In the genomic region with DNA sequence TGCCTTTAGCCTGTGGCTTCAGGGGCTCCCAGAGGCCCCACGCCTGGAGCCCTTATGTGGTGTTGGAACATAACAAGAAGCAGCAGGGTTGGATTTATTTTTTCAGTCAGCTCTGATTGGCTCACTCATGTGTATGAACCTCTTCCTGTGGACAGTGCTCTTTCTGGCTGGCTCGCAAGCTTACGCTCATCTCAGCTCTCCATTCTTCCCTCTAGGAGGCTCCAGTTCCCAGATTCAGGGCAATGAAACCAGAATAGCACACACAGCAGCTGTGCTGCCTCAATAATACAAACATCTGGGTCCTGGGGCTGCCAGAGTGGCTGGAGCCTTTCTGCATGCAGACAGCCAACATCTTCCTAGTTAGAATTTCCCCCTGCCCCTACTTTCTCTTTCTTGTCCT, we compare ENCODE assay signal across 10 mouse cellular contexts. TPM values are rescaled to one million over a fixed set of nuclear protein-coding genes. Genes with fewer than 3 reads are reported as not detected.
DNase-seq lines count a peak whose midpoint lies in the region; ATAC-seq lines count a peak whose summit lies in the region.
"Had no signal": no experiment of that assay in that cellular context is flagged by ENCODE, and none has a peak within 500 bp of the region (broad histone marks: within the 10 kb centered on the region; RNA-seq: fewer than 3 reads in every experiment).

No protein-coding gene starts in this region.

- 18% methylated on average over 3 of the region's 3 CpGs for WGBS in heart, embryonic 15.5 days

- peak; percentile 57 for ATAC-seq in heart, embryonic 15.5 days (replicated peaks; ENCODE audit: insufficient number of reproducible peaks, insufficient read depth, low FRiP score, low read depth)

- peaks cover 60% of the 10 kb centered on the region for H3K27me3 ChIP-seq in heart, embryonic 15.5 days

- no peak overlapping the region for H3K27ac ChIP-seq in heart, embryonic 15.5 days

- H3K4me2 ChIP-seq in heart, embryonic 15.5 days: no peak overlapping the region

- H3K9me3 ChIP-seq in heart, embryonic 15.5 days (replicated peaks): no peaks in the 10 kb centered on the region
- H3K9me3 ChIP-seq: megakaryocyte, embryonic 14.5 days had no signal

- peak; percentile 32 for DNase-seq in kidney, adult 11 months
- DNase-seq in kidney, adult 18-20 months: no peak
- peak; percentile 53 to 59 for DNase-seq in cerebellum, postnatal 25 days
- peak; percentile 54 to 69 for DNase-seq in kidney, postnatal 4 days
- DNase-seq in lung, postnatal 4 days: peak; percentile 55 to 77
- no peak for DNase-seq in spleen, adult 18-20 months
- DNase-seq in thymus, postnatal 14 days: no peak

- peaks cover 5% of the 10 kb centered on the region; the same call in 1 of the 2 replicates for H3K4me1 ChIP-seq in heart, embryonic 15.5 days (replicated peaks)

- no peak overlapping the region for H3K4me3 ChIP-seq in heart, embryonic 15.5 days
- H3K4me3 ChIP-seq: erythroblast, embryonic 14.5 days; megakaryocyte, embryonic 14.5 days had no signal

- no peak overlapping the region for H3K9ac ChIP-seq in heart, embryonic 15.5 days

- H3K36me3 ChIP-seq in heart, embryonic 15.5 days: no peaks in the 10 kb centered on the region

RNA-seq across cellular contexts. Expression of a gene that starts 20.1 kb away (rescaled TPM):
- not detected in 2 replicates for polyA plus RNA-seq in heart, embryonic 15.5 days (2015; fragmentation: Nextera tagmentation; extraction: Ambion mirVana)
- polyA plus RNA-seq: erythroblast, embryonic 14.5 days had no signal

RNA-seq across cellular contexts. Expression of a gene that starts 55.6 kb away (rescaled TPM):
- 2.6 and 4.2 TPM in 2 replicates for polyA plus RNA-seq in heart, embryonic 15.5 days (2015; fragmentation: Nextera tagmentation; extraction: Ambion mirVana)
- polyA plus RNA-seq: erythroblast, embryonic 14.5 days had no signal

RNA-seq across cellular contexts. Expression of a gene that starts 59.9 kb away (rescaled TPM):
- 42.8 and 51.1 TPM in 2 replicates for polyA plus RNA-seq in heart, embryonic 15.5 days (2015; fragmentation: Nextera tagmentation; extraction: Ambion mirVana)

Comparison
In these comparisons a context has a peak if more than half of its experiments do, and no peak if none do; other contexts are left out.
1. DNase-seq: peak in kidney, adult 11 months (single experiment), cerebellum, postnatal 25 days (2 of 2), kidney, postnatal 4 days (2 of 2) and lung, postnatal 4 days (2 of 2); none in kidney, adult 18-20 months (single experiment), spleen, adult 18-20 months (0 of 2) and thymus, postnatal 14 days (single experiment).